Mouse (Mus musculus): ENCODE results near the gene Ppbp. TPM values are rescaled to one million over a fixed set of nuclear protein-coding genes. Genes with fewer than 3 reads are reported as not detected.

The Ppbp gene
- not detected for polyA plus RNA-seq (2017; shearing (Covaris generic))

GRCm38 (mm10) chr5:90768218-90768617 is at the start of gene Ppbp:
Gene Ppbp, plus strand, starts transcription at chr5:90768518.

GRCm38 (mm10) chr5:90759077-90760065 is 8.9 kb upstream of the Ppbp start, which contains the start of gene Cxcl5:
Gene Cxcl5, plus strand, starts transcription at chr5:90759360.

GRCm38 (mm10) chr5:90771880-90772653 is 3.7 kb downstream of the Ppbp start, which contains the start of gene Pf4:
Gene Pf4, plus strand, starts transcription at chr5:90772435.

GRCm38 (mm10) chr5:90785659-90786588 is 17.6 kb downstream of the Ppbp start, which contains the start of gene Cxcl3:
Gene Cxcl3, plus strand, starts transcription at chr5:90786103.

GRCm38 (mm10) chr5:90794195-90794625 is 25.9 kb downstream of the Ppbp start, which contains the start of gene Cxcl15:
Gene Cxcl15, plus strand, starts transcription at chr5:90794534.

Other genes with a start within 250 kb of the Ppbp start
- not detected for gene Afm, start 249.6 kb upstream of the Ppbp start, polyA plus RNA-seq (2017; shearing (Covaris generic))
- not detected for gene 5830473C10Rik, start 207.4 kb upstream of the Ppbp start, polyA plus RNA-seq (2017; shearing (Covaris generic))
- 1.6 TPM for gene Rassf6, start 127.9 kb upstream of the Ppbp start, polyA plus RNA-seq (2017; shearing (Covaris generic))
- gene Cxcl5, start 9.2 kb upstream of the Ppbp start, polyA plus RNA-seq (2017; shearing (Covaris generic)), result not detected
- not detected for gene Pf4, start 3.9 kb downstream of the Ppbp start, polyA plus RNA-seq (2017; shearing (Covaris generic))
- 0.88 TPM for gene Cxcl3, start 17.6 kb downstream of the Ppbp start, polyA plus RNA-seq (2017; shearing (Covaris generic))
- gene Cxcl15, start 26.0 kb downstream of the Ppbp start, polyA plus RNA-seq (2017; shearing (Covaris generic)), result not detected
- gene Cxcl1, start 122.7 kb downstream of the Ppbp start, polyA plus RNA-seq (2017; shearing (Covaris generic)), result not detected
- gene Cxcl2, start 135.4 kb downstream of the Ppbp start, polyA plus RNA-seq (2017; shearing (Covaris generic)), result 2.1 TPM
- 0.64 TPM for gene Mthfd2l, start 162.6 kb downstream of the Ppbp start, polyA plus RNA-seq (2017; shearing (Covaris generic))

All from activated CD4-positive, CD25-positive, alpha-beta regulatory T cell, adult 9 weeks (primary cell).